Mouse (Mus musculus) layer of hippocampus, adult 2 months (tissue): ENCODE measurements around the gene Rgl1. TPM values are rescaled to one million over a fixed set of nuclear protein-coding genes. Genes with fewer than 3 reads are reported as not detected.

ENCODE experiments used
- DNase-seq, 2 experiments: peaks; one replicate each; pipeline ENCODE4 v3.0.0; 2022; ENCODE audit warnings: low spot score in 2 of 2
- H3K27ac ChIP-seq: fragments of 200-600 bp; 2 replicates; pipeline ENCODE4 v1.8.1; 2022
- H3K4me3 ChIP-seq: fragments of 200-600 bp; 2 replicates; pipeline ENCODE4 v1.8.1; 2022; ENCODE audit warnings: mild to moderate bottlenecking
- CTCF ChIP-seq: fragments of 200-600 bp; conservative IDR thresholded peaks from 2 replicates; pipeline ENCODE4 v1.8.1; 2022; ENCODE audit warnings: antibody characterized with exemption, mild to moderate bottlenecking, moderate library complexity
- total RNA-seq, 2 experiments: library from RNA; stranded (reverse); gene quantifications; 2 replicates each; pipeline ENCODE4 v1.2.3; 2021

Gene Rgl1
- total RNA-seq, 2 experiments from 2014 or later = 126 TPM

- no peak overlapping the region for H3K27ac ChIP-seq
- no peak overlapping the region for H3K4me3 ChIP-seq
- TF ChIP-seq CTCF = no peak
- DNase-seq = no peak
Observed at GRCm38 (mm10) chr1:152570681-152571080, 195.5 kb downstream of the Rgl1 start.

- Histone ChIP-seq H3K27ac (no peak overlapping the region), H3K4me3 (no peak overlapping the region)
- no peak for DNase-seq
- TF ChIP-seq CTCF = no peak
Observed at GRCm38 (mm10) chr1:152563282-152563681, 202.9 kb downstream of the Rgl1 start.

GRCm38 (mm10) chr1:152562877-152563276 lies 203.3 kb downstream of the Rgl1 start:
- no peak overlapping the region for H3K27ac ChIP-seq
- H3K4me3 ChIP-seq = no peak overlapping the region
- no peak for DNase-seq
- TF ChIP-seq CTCF = no peak

GRCm38 (mm10) chr1:152560477-152560876 lies 205.7 kb downstream of the Rgl1 start:
- DNase-seq = peak; percentile 39 to 40
- Histone ChIP-seq H3K27ac (peak overlapping the region; percentile 62), H3K4me3 (no peak overlapping the region)
- no peak for TF ChIP-seq CTCF

GRCm38 (mm10) chr1:152556576-152557281 lies 209.4 kb downstream of the Rgl1 start:
- Histone ChIP-seq H3K4me3 (no peak overlapping the region), H3K27ac (peak overlapping the region; percentile 68)
- no peak for TF ChIP-seq CTCF
- DNase-seq = no peak

- H3K4me3 ChIP-seq = no peak overlapping the region
- H3K27ac ChIP-seq = peak overlapping the region; percentile 68
- no peak for TF ChIP-seq CTCF
- DNase-seq = peak; percentile 31 to 61
Observed at GRCm38 (mm10) chr1:152555944-152556573, 210.1 kb downstream of the Rgl1 start.

GRCm38 (mm10) chr1:152553912-152554547 lies 212.1 kb downstream of the Rgl1 start:
- no peak overlapping the region for H3K4me3 ChIP-seq
- DNase-seq = no peak
- peak overlapping the region; percentile 39; the same call in 1 of the 2 replicates for H3K27ac ChIP-seq
- TF ChIP-seq CTCF = no peak

GRCm38 (mm10) chr1:152550973-152551372 lies 215.2 kb downstream of the Rgl1 start:
- TF ChIP-seq CTCF = no peak
- no peak overlapping the region for H3K4me3 ChIP-seq
- DNase-seq = no peak
- H3K27ac ChIP-seq = no peak overlapping the region

GRCm38 (mm10) chr1:152550544-152550943 lies 215.6 kb downstream of the Rgl1 start:
- TF ChIP-seq CTCF = no peak
- no peak overlapping the region for H3K27ac ChIP-seq
- DNase-seq = no peak
- no peak overlapping the region for H3K4me3 ChIP-seq

- DNase-seq = no peak
- Histone ChIP-seq H3K4me3 (no peak overlapping the region), H3K27ac (no peak overlapping the region)
- no peak for TF ChIP-seq CTCF
Observed at GRCm38 (mm10) chr1:152549061-152549738, 217.0 kb downstream of the Rgl1 start.

GRCm38 (mm10) chr1:152543449-152544159 lies 222.5 kb downstream of the Rgl1 start:
- no peak for DNase-seq
- no peak for TF ChIP-seq CTCF

GRCm38 (mm10) chr1:152542747-152543378 lies 223.3 kb downstream of the Rgl1 start:
- no peak for DNase-seq
- H3K27ac ChIP-seq = no peak overlapping the region
- TF ChIP-seq CTCF = no peak
- H3K4me3 ChIP-seq = no peak overlapping the region

More at GRCm38 (mm10) chr1:152543449-152544159, 222.5 kb downstream of the Rgl1 start:
- H3K27ac ChIP-seq = no peak overlapping the region
- no peak overlapping the region for H3K4me3 ChIP-seq
